Mouse (Mus musculus) forebrain, embryonic 11.5 days (tissue): Measurements from ENCODE around the gene Parp4. TPM values are rescaled to one million over a fixed set of nuclear protein-coding genes. Genes with fewer than 3 reads are reported as not detected.

Experiments
- ATAC-seq: fragments of 200-750 bp; cut with Nextera tagmentation; replicated peaks from 2 replicates; pipeline ENCODE4 v1.8.0; 2017; ENCODE audit warnings: moderate TSS enrichment; ENCODE audit not compliant: low FRiP score
- DNase-seq: peaks from one replicate; pipeline ENCODE4 v3.0.0-alpha.2; 2017; ENCODE audit warnings: low spot score
- H3K27ac ChIP-seq: fragments of 300-500 bp; sonication (generic); 2 replicates; pipeline ENCODE4 v1.5.1; 2014; ENCODE audit warnings: low read depth, low read length
- H3K27me3 ChIP-seq: fragments of 300-500 bp; sonication (generic); 2 replicates; pipeline ENCODE4 v1.6.1; 2014; ENCODE audit warnings: mild to moderate bottlenecking, low read length, mixed read lengths; ENCODE audit not compliant: control insufficient read depth, insufficient read depth
- H3K36me3 ChIP-seq: fragments of 300-500 bp; sonication (generic); 2 replicates; pipeline ENCODE4 v1.6.1; 2014; ENCODE audit warnings: mild to moderate bottlenecking, low read length, moderate library complexity, mixed read lengths; ENCODE audit not compliant: control insufficient read depth, insufficient read depth
- H3K4me1 ChIP-seq: fragments of 300-500 bp; sonication (generic); replicated peaks from 2 replicates; pipeline ENCODE4 v1.6.1; 2014; ENCODE audit warnings: low read length, mixed read lengths; ENCODE audit not compliant: control insufficient read depth, insufficient read depth
- H3K4me2 ChIP-seq: fragments of 300-500 bp; sonication (generic); 2 replicates; pipeline ENCODE4 v1.6.1; 2014; ENCODE audit warnings: low read depth, mild to moderate bottlenecking, low read length, moderate library complexity, mixed read lengths; ENCODE audit not compliant: severe bottlenecking
- H3K4me3 ChIP-seq: fragments of 300-500 bp; sonication (generic); 2 replicates; pipeline ENCODE4 v1.5.1; 2014; ENCODE audit warnings: low read depth, low read length
- H3K9ac ChIP-seq: fragments of 300-500 bp; sonication (generic); 2 replicates; pipeline ENCODE4 v1.6.1; 2014; ENCODE audit warnings: low read length
- H3K9me3 ChIP-seq: fragments of 300-500 bp; sonication (generic); 2 replicates; pipeline ENCODE4 v1.6.1; 2016; ENCODE audit warnings: low read length, mixed read lengths; ENCODE audit not compliant: control insufficient read depth
- WGBS: fragments of 180-500 bp; shearing (Covaris S2); extraction: QIAGEN DNeasy Blood & Tissue Kit; methylation state at CpG from one replicate; pipeline ENCODE4 v1.1.7; 2014; 5-methylcytosine and 5-hydroxymethylcytosine counted together
- polyA plus RNA-seq: library from polyadenylated mRNA; unstranded; fragments of >200 nt; fragmentation: Nextera tagmentation; extraction: Ambion mirVana; gene quantifications from 2 replicates; pipeline ENCODE4 v1.2.1, GENCODE M21; 2014

The Parp4 gene
- 1.1 and 2.3 TPM in 2 replicates for polyA plus RNA-seq

GRCm38 (mm10) chr14:56575416-56575815 lies at the start of gene Parp4, which contains the start of gene Cenpj:
Parp4 (plus strand) TSS chr14:56575619.
Cenpj (minus strand) TSS chr14:56575425.
- ATAC-seq, result no peak
- H3K4me1 ChIP-seq, result no peaks in the 10 kb centered on the region
- no peaks in the 10 kb centered on the region for H3K9me3 ChIP-seq
- no peak within 1 kb of the TSS for H3K27ac ChIP-seq
- H3K4me3 ChIP-seq, result peak within 1 kb of the TSS; percentile 39
- peak within 1 kb of the TSS; percentile 53 for H3K9ac ChIP-seq
- no peaks in the 10 kb centered on the region for H3K27me3 ChIP-seq
- peak; percentile 75 for DNase-seq
- H3K4me2 ChIP-seq, result peak within 1 kb of the TSS; percentile 79
- no peaks in the 10 kb centered on the region for H3K36me3 ChIP-seq
- 3% methylated on average over 24 of the region's 24 CpGs for WGBS

- no peaks in the 10 kb centered on the region for H3K9me3 ChIP-seq
- no peaks in the 10 kb centered on the region for H3K27me3 ChIP-seq
- ATAC-seq, result no peak
- DNase-seq, result no peak
- H3K36me3 ChIP-seq, result peaks cover 3% of the 10 kb centered on the region; the same call in 1 of the 2 replicates
- no peak overlapping the region for H3K27ac ChIP-seq
- no peak overlapping the region for H3K9ac ChIP-seq
- no peaks in the 10 kb centered on the region for H3K4me1 ChIP-seq
- H3K4me2 ChIP-seq, result no peak overlapping the region
- 79% methylated on average over 2 of the region's 2 CpGs for WGBS
- H3K4me3 ChIP-seq, result no peak overlapping the region
Observed at GRCm38 (mm10) chr14:56530788-56531187, 44.6 kb upstream of the Parp4 start.

- Histone ChIP-seq H3K4me2 (no peak overlapping the region), H3K9ac (no peak overlapping the region), H3K27me3 (no peaks in the 10 kb centered on the region), H3K4me1 (no peaks in the 10 kb centered on the region), H3K4me3 (no peak overlapping the region), H3K9me3 (no peaks in the 10 kb centered on the region), H3K27ac (no peak overlapping the region), H3K36me3 (no peaks in the 10 kb centered on the region; the same call in 1 of the 2 replicates)
- DNase-seq (no peak), ATAC-seq (no peak)
- WGBS, result 96% methylated on average over 1 of the region's 1 CpGs
Observed at GRCm38 (mm10) chr14:56544946-56545345, 30.5 kb upstream of the Parp4 start.

GRCm38 (mm10) chr14:56545491-56545890 lies 29.9 kb upstream of the Parp4 start:
- H3K9ac ChIP-seq, result no peak overlapping the region
- no peaks in the 10 kb centered on the region; the same call in 1 of the 2 replicates for H3K36me3 ChIP-seq
- H3K4me1 ChIP-seq, result no peaks in the 10 kb centered on the region
- H3K4me3 ChIP-seq, result no peak overlapping the region
- H3K4me2 ChIP-seq, result no peak overlapping the region
- no peaks in the 10 kb centered on the region for H3K27me3 ChIP-seq
- no peak overlapping the region for H3K27ac ChIP-seq
- DNase-seq (no peak), ATAC-seq (no peak)
- WGBS, result 92% methylated on average over 4 of the region's 4 CpGs
- no peaks in the 10 kb centered on the region for H3K9me3 ChIP-seq

GRCm38 (mm10) chr14:56550960-56551359 lies 24.5 kb upstream of the Parp4 start:
- H3K4me1 ChIP-seq, result no peaks in the 10 kb centered on the region
- no peak for ATAC-seq
- H3K4me2 ChIP-seq, result no peak overlapping the region
- H3K36me3 ChIP-seq, result peaks cover 10% of the 10 kb centered on the region; the same call in 1 of the 2 replicates
- H3K9ac ChIP-seq, result no peak overlapping the region
- no peaks in the 10 kb centered on the region for H3K9me3 ChIP-seq
- no peak overlapping the region for H3K4me3 ChIP-seq
- WGBS, result 90% methylated on average over 4 of the region's 4 CpGs
- DNase-seq, result no peak
- no peaks in the 10 kb centered on the region for H3K27me3 ChIP-seq
- H3K27ac ChIP-seq, result no peak overlapping the region

GRCm38 (mm10) chr14:56552924-56553323 lies 22.5 kb upstream of the Parp4 start:
- Histone ChIP-seq H3K4me1 (no peaks in the 10 kb centered on the region), H3K9ac (no peak overlapping the region), H3K27me3 (no peaks in the 10 kb centered on the region), H3K9me3 (no peaks in the 10 kb centered on the region), H3K27ac (no peak overlapping the region), H3K4me2 (no peak overlapping the region), H3K36me3 (peaks cover 10% of the 10 kb centered on the region; the same call in 1 of the 2 replicates), H3K4me3 (no peak overlapping the region)
- WGBS, result 89% methylated on average over 6 of the region's 6 CpGs
- DNase-seq (no peak), ATAC-seq (no peak)

- DNase-seq, result no peak
- WGBS, result 95% methylated on average over 7 of the region's 7 CpGs
Observed at GRCm38 (mm10) chr14:56553331-56553730, 22.1 kb upstream of the Parp4 start.

GRCm38 (mm10) chr14:56554716-56555115 lies 20.7 kb upstream of the Parp4 start:
- ATAC-seq (no peak), DNase-seq (no peak)
- no peak overlapping the region for H3K9ac ChIP-seq
- no peak overlapping the region for H3K4me2 ChIP-seq
- no peak overlapping the region for H3K4me3 ChIP-seq
- H3K36me3 ChIP-seq, result peaks cover 10% of the 10 kb centered on the region; the same call in 1 of the 2 replicates
- no peak overlapping the region for H3K27ac ChIP-seq
- no peaks in the 10 kb centered on the region for H3K4me1 ChIP-seq
- no peaks in the 10 kb centered on the region for H3K27me3 ChIP-seq
- WGBS, result 95% methylated on average over 2 of the region's 2 CpGs
- H3K9me3 ChIP-seq, result no peaks in the 10 kb centered on the region

More at GRCm38 (mm10) chr14:56553331-56553730, 22.1 kb upstream of the Parp4 start:
- H3K27me3 ChIP-seq, result no peaks in the 10 kb centered on the region
- H3K27ac ChIP-seq, result no peak overlapping the region
- ATAC-seq, result no peak
- peaks cover 10% of the 10 kb centered on the region; the same call in 1 of the 2 replicates for H3K36me3 ChIP-seq
- no peak overlapping the region for H3K9ac ChIP-seq
- no peak overlapping the region for H3K4me2 ChIP-seq
- no peak overlapping the region for H3K4me3 ChIP-seq
- no peaks in the 10 kb centered on the region for H3K9me3 ChIP-seq
- H3K4me1 ChIP-seq, result no peaks in the 10 kb centered on the region

- Histone ChIP-seq H3K27me3 (no peaks in the 10 kb centered on the region), H3K36me3 (peaks cover 5% of the 10 kb centered on the region; the same call in 1 of the 2 replicates), H3K9ac (no peak overlapping the region), H3K9me3 (no peaks in the 10 kb centered on the region), H3K4me1 (no peaks in the 10 kb centered on the region), H3K4me2 (no peak overlapping the region), H3K4me3 (no peak overlapping the region), H3K27ac (no peak overlapping the region)
- WGBS, result 94% methylated on average over 3 of the region's 3 CpGs
- ATAC-seq, result no peak
- DNase-seq, result no peak
Observed at GRCm38 (mm10) chr14:56559134-56559533, 16.3 kb upstream of the Parp4 start.
